Mouse (Mus musculus) hindbrain, postnatal 0 days (tissue): ENCODE data around the gene Mtnr1a. TPM values are rescaled to one million over a fixed set of nuclear protein-coding genes. Genes with fewer than 3 reads are reported as not detected.

Source experiments
- ATAC-seq: fragments of 200-750 bp; cut with Nextera tagmentation; 2 replicates; pipeline ENCODE4 v1.8.0; 2017; ENCODE audit warnings: mild to moderate bottlenecking, moderate TSS enrichment, moderate library complexity
- DNase-seq: peaks from one replicate; pipeline ENCODE4 v3.0.0-alpha.2; 2015; ENCODE audit warnings: low spot score
- H3K27ac ChIP-seq: fragments of 300-500 bp; sonication (generic); 2 replicates; pipeline ENCODE4 v1.5.1; 2014; ENCODE audit warnings: mild to moderate bottlenecking
- H3K27me3 ChIP-seq: fragments of 300-500 bp; sonication (generic); 2 replicates; pipeline ENCODE4 v1.6.1; 2014; ENCODE audit warnings: low read length, mixed read lengths; ENCODE audit not compliant: insufficient read depth
- H3K36me3 ChIP-seq: fragments of 300-500 bp; sonication (generic); 2 replicates; pipeline ENCODE4 v1.6.1; 2014; ENCODE audit warnings: low read length, mixed read lengths; ENCODE audit not compliant: insufficient read depth
- H3K4me1 ChIP-seq: fragments of 300-500 bp; sonication (generic); 2 replicates; pipeline ENCODE4 v1.6.1; 2014; ENCODE audit warnings: antibody characterized with exemption, low read length, mixed read lengths; ENCODE audit not compliant: insufficient read depth
- H3K4me2 ChIP-seq: fragments of 300-500 bp; sonication (generic); 2 replicates; pipeline ENCODE4 v1.6.1; 2014; ENCODE audit warnings: low read depth, mild to moderate bottlenecking, low read length, moderate library complexity, mixed read lengths
- H3K4me3 ChIP-seq: fragments of 300-500 bp; sonication (generic); 2 replicates; pipeline ENCODE4 v1.5.1; 2014; ENCODE audit warnings: low read length
- H3K9ac ChIP-seq: fragments of 300-500 bp; sonication (generic); replicated peaks from 2 replicates; pipeline ENCODE4 v1.6.1; 2014; ENCODE audit warnings: mild to moderate bottlenecking, low read length, moderate library complexity, mixed read lengths
- H3K9me3 ChIP-seq: fragments of 300-500 bp; sonication (generic); 2 replicates; pipeline ENCODE4 v1.6.1; 2016; ENCODE audit warnings: low read length, mixed read lengths
- CTCF ChIP-seq: IDR thresholded peaks from 2 replicates; pipeline ENCODE4 v1.5.1; 2016; ENCODE audit warnings: antibody characterized with exemption, control low read depth, low read depth
- WGBS: fragments of 180-500 bp; shearing (Covaris S2); extraction: QIAGEN DNeasy Blood & Tissue Kit; methylation state at CpG from one replicate; pipeline ENCODE4 v1.1.7; 2014; 5-methylcytosine and 5-hydroxymethylcytosine counted together
- polyA plus RNA-seq: library from polyadenylated mRNA; unstranded; fragments of >200 nt; fragmentation: Nextera tagmentation; extraction: Ambion mirVana; gene quantifications from 2 replicates; pipeline ENCODE4 v1.2.1, GENCODE M21; 2015
- total RNA-seq: library from RNA; depleted of rRNA; stranded (reverse); fragments of >200 nt; gene quantifications from 2 replicates; pipeline ENCODE4 v1.2.3, GENCODE M21; 2014

The Mtnr1a gene
- total and polyA plus RNA-seq, 2 experiments from 2014 or later: 0.16 to 0.26 TPM

- H3K27ac ChIP-seq: no peak overlapping the region
- no peak overlapping the region for H3K4me2 ChIP-seq
- H3K4me1 ChIP-seq: no peaks in the 10 kb centered on the region
- WGBS: 70% methylated on average over 3 of the region's 3 CpGs
- ATAC-seq: no peak
- no peak overlapping the region for H3K4me3 ChIP-seq
- no peak overlapping the region for H3K9ac ChIP-seq
- no peaks in the 10 kb centered on the region for H3K36me3 ChIP-seq
- H3K27me3 ChIP-seq: no peaks in the 10 kb centered on the region
- TF ChIP-seq CTCF: no peak
- no peaks in the 10 kb centered on the region for H3K9me3 ChIP-seq
- no peak for DNase-seq
Observed at GRCm38 (mm10) chr8:45093599-45093998, 24.7 kb downstream of the Mtnr1a start.

GRCm38 (mm10) chr8:45109371-45110063 is 40.6 kb downstream of the Mtnr1a start:
- 21% methylated on average over 13 of the region's 13 CpGs for WGBS
- peak overlapping the region; percentile 63 for H3K4me2 ChIP-seq
- no peak overlapping the region for H3K27ac ChIP-seq
- peak overlapping the region; percentile 31 for H3K4me3 ChIP-seq
- H3K27me3 ChIP-seq: no peaks in the 10 kb centered on the region
- peak overlapping the region; percentile 33 for H3K9ac ChIP-seq
- TF ChIP-seq CTCF: no peak
- H3K36me3 ChIP-seq: no peaks in the 10 kb centered on the region
- no peaks in the 10 kb centered on the region for H3K9me3 ChIP-seq
- ATAC-seq (peak; percentile 72), DNase-seq (peak; percentile 41)
- H3K4me1 ChIP-seq: 0 out of 2 replicates have a peak, but pooled peaks cover 3% of the 10 kb centered on the region

- ATAC-seq (peak; percentile 81), DNase-seq (peak; percentile 40)
- no peak for TF ChIP-seq CTCF
- H3K27ac ChIP-seq: no peak overlapping the region; the same call in 1 of the 2 replicates
- H3K4me1 ChIP-seq: 0 out of 2 replicates have a peak, but pooled peaks cover 3% of the 10 kb centered on the region
- peak overlapping the region; percentile 63 for H3K4me2 ChIP-seq
- H3K9me3 ChIP-seq: no peaks in the 10 kb centered on the region
- H3K36me3 ChIP-seq: no peaks in the 10 kb centered on the region
- no peaks in the 10 kb centered on the region for H3K27me3 ChIP-seq
- 8% methylated on average over 16 of the region's 16 CpGs for WGBS
- H3K4me3 ChIP-seq: peak overlapping the region; percentile 31
- peak overlapping the region; percentile 33; the same call in 1 of the 2 replicates for H3K9ac ChIP-seq
Observed at GRCm38 (mm10) chr8:45110064-45110812, 41.3 kb downstream of the Mtnr1a start.

- H3K4me3 ChIP-seq: peak overlapping the region; percentile 31; the same call in 1 of the 2 replicates
- TF ChIP-seq CTCF: no peak
- 0 out of 2 replicates have a peak, but pooled peaks cover 3% of the 10 kb centered on the region for H3K4me1 ChIP-seq
- 50% methylated on average over 5 of the region's 5 CpGs for whole genome bisulfite sequencing
- H3K27me3 ChIP-seq: no peaks in the 10 kb centered on the region
- H3K4me2 ChIP-seq: peak overlapping the region; percentile 63
- H3K27ac ChIP-seq: no peak overlapping the region; the same call in 1 of the 2 replicates
- no peak overlapping the region for H3K9ac ChIP-seq
- ATAC-seq (peak; percentile 19; the same call in 1 of the 2 replicates), DNase-seq (no peak)
- H3K9me3 ChIP-seq: no peaks in the 10 kb centered on the region
- no peaks in the 10 kb centered on the region for H3K36me3 ChIP-seq
Observed at GRCm38 (mm10) chr8:45110813-45111104, 41.8 kb downstream of the Mtnr1a start.

GRCm38 (mm10) chr8:45111820-45112219 is 42.9 kb downstream of the Mtnr1a start:
- H3K27me3 ChIP-seq: no peaks in the 10 kb centered on the region
- H3K4me2 ChIP-seq: no peak overlapping the region
- H3K9ac ChIP-seq: no peak overlapping the region
- 91% methylated on average over 5 of the region's 5 CpGs for WGBS
- no peak overlapping the region for H3K27ac ChIP-seq
- no peak for TF ChIP-seq CTCF
- H3K36me3 ChIP-seq: no peaks in the 10 kb centered on the region
- ATAC-seq (no peak), DNase-seq (no peak)
- 0 out of 2 replicates have a peak, but pooled peaks cover 3% of the 10 kb centered on the region for H3K4me1 ChIP-seq
- no peaks in the 10 kb centered on the region for H3K9me3 ChIP-seq
- no peak overlapping the region for H3K4me3 ChIP-seq

GRCm38 (mm10) chr8:45117588-45117987 is 48.7 kb downstream of the Mtnr1a start:
- H3K4me1 ChIP-seq: no peaks in the 10 kb centered on the region
- DNase-seq (no peak), ATAC-seq (no peak)
- no peak for TF ChIP-seq CTCF
- H3K4me3 ChIP-seq: no peak overlapping the region
- no peaks in the 10 kb centered on the region for H3K27me3 ChIP-seq
- H3K4me2 ChIP-seq: no peak overlapping the region
- no peak overlapping the region for H3K27ac ChIP-seq
- no peaks in the 10 kb centered on the region for H3K9me3 ChIP-seq
- no peak overlapping the region for H3K9ac ChIP-seq
- 76% methylated on average over 3 of the region's 3 CpGs for WGBS
- H3K36me3 ChIP-seq: no peaks in the 10 kb centered on the region
